Mouse (Mus musculus) gastrocnemius, adult 8-10 months (tissue): ENCODE measurements around the gene Bcl7a. TPM values are rescaled to one million over a fixed set of nuclear protein-coding genes. Genes with fewer than 3 reads are reported as not detected.

Source experiments
- DNase-seq, 2 experiments: peaks; one replicate each; pipeline ENCODE4 v3.0.0; 2022; ENCODE audit warnings: low spot score in 2 of 2
- total RNA-seq, 4 experiments: library from RNA; stranded (reverse); gene quantifications; 2 replicates each; pipeline ENCODE4 v1.2.4; 2022

Gene Bcl7a
- total RNA-seq, 4 experiments from 2014 or later = 7.3 to 9.6 (median 7.9) TPM

DNA sequence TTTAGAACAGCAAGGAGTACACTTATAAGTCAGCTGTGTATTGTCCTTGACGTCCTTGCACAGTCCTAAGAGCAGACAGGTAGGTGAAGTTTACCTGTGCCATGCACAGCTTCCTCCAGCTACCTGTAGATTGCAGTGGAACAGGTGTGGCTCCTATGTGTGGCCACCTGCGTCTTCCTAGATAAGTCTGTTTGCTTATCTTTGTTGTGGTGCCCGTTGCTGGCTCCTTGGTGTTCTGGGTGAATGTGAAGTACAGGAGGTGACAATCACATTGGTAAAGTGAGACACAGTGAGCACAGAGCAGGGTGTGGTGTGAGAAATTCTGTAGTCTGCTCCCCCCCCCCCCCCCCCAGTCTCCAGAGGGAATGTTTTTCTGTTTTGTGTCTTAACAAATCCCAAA lies 72.5 kb downstream of the Bcl7a start:
- DNase-seq = no peak

DNA sequence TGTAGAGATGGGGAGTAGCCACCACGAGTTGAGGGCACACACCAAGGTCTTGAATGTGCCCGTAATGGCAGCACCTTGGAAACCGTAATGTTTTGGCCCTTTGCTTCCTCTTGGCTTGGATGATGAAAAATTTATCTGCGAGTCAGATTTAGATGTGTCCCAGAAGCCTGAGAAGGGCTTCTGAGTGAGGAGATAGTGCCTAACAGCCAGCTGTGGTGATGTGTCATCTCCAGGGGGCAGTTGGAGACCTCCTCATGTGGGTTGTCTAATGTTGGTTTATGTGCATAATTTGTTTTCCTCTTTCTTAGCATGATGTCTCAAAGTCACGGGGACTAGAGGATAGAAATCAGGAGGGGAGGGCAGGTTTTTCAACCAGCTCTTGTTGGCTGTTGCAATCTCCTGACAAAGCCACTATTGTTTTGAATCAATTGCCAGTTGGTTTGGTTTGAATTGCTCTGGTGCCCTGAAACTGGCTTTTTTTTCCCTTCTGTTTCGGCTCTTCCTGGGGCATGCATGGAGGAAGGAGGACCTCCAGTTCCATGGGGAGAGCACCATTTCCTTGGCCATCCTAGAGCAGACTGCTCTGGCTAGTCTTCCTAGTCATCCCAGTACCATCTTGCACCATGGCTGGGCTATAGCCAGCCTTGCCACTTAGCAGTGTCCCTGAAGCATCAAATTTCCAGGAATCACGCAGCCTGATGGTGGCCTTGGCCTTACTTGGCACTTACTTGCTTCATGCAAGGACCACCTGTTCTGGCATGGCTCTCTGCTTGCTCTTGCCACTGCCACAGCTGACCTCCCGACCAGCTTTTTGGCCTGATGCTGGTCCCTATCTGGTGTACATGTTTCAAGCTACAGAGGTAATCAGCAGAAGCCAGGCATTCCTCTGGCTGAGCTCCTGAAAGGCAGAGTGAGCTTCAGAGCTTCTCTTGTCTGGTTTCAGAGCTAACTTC lies 73.2 kb downstream of the Bcl7a start:
- peak; percentile 61 to 82 for DNase-seq

DNA sequence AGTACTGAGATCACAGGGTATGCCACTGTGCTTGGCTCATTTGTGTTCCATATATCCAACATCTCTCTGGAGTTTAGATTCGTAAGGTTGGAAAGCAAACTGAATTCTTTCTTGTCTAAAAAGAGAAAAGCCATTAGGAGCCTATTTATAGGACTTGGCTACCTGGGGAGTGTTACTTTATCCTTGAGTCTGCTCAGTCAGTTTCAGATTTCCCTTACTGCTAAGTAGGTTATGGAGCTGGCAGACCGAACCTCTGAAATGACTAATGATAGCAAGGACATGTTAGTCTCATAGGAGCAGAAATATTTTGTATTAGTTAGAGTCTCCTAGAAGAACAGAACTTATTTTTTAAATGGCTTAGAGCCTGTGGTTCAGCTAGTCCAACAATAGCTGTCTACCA lies 80.3 kb downstream of the Bcl7a start:
- DNase-seq = peak in 1 of 2 experiments; percentile 36

Other genes with a start within 250 kb of the Bcl7a start
- under 1 TPM in 3 of 4 experiments, not detected in 1; 0.24 to 0.36 (median 0.36) TPM for gene Rhof, start 211.1 kb upstream of the Bcl7a start, total RNA-seq
- 10 to 100 TPM in 3 of 4 experiments, 1 to 10 TPM in 1; 8.0 to 10.8 (median 10.5) TPM for gene Setd1b, start 201.6 kb upstream of the Bcl7a start, total RNA-seq
- 10 to 100 TPM; 11.4 to 12.8 (median 12.3) TPM for gene Psmd9, start 174.4 kb upstream of the Bcl7a start, total RNA-seq
- gene Hpd, start 161.1 kb upstream of the Bcl7a start, total RNA-seq = 1 to 10 TPM in 1 of 4 experiments, not detected in 3; 1.3 TPM
- gene Wdr66, start 91.7 kb upstream of the Bcl7a start, total RNA-seq = 1 to 10 TPM in 3 of 4 experiments, under 1 TPM in 1; 0.76 to 1.8 (median 1.2) TPM
- 10 to 100 TPM; 62.2 to 81.0 (median 63.8) TPM for gene Mlxip, start 51.0 kb downstream of the Bcl7a start, total RNA-seq
- not detected for gene Lrrc43, start 145.5 kb downstream of the Bcl7a start, total RNA-seq
- gene Il31, start 145.7 kb downstream of the Bcl7a start, total RNA-seq = not detected
- gene B3gnt4, start 166.6 kb downstream of the Bcl7a start, total RNA-seq = not detected
- 10 to 100 TPM; 37.0 to 44.9 (median 41.6) TPM for gene Diablo, start 180.3 kb downstream of the Bcl7a start, total RNA-seq
- not detected for gene Gm49027, start 181.7 kb downstream of the Bcl7a start, total RNA-seq
- gene Vps33a, start 229.2 kb downstream of the Bcl7a start, total RNA-seq = 10 to 100 TPM; 35.1 to 44.4 (median 38.9) TPM